Mouse (Mus musculus): ENCODE measurements around the gene Gm26620.

The Gm26620 gene

DNA sequence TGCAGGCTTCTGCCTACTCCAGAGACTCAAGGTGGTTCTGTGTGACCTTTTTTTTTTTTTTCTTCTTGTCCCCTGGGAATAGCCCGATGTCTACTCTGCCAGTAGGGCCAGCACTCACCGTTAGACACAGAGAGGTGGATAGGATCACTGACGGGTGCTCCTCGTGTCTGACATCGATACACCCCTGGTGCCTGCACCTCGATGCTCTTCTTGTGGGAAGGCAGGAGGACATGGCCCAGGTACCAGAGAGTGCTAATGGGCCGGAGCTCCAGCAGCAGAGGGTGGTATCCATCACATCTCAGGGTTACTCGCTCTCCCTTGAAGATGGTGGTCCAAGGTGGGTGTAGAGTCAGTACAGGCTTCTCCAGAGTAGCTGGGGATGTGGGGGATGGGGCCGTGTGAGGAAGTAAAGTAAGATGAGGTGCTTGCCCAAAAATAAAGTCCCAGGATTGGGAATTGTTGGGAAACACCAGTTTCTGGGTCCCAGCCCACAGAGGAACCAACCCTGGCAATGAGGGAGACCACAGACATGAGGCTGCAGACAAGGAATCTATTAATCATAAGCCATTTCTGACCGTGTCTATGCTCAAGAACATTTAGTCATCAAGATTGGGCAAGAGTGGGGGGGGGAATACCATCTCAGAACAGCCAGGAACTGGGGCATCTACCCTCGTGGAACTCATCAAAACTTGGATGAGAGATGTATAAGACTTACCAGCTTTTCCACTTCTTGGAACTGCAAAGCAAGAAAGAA lies 27.2 kb downstream of the Gm26620 start:
- no peak for DNase-seq (ENCODE audit: low read depth, low spot score)

DNA sequence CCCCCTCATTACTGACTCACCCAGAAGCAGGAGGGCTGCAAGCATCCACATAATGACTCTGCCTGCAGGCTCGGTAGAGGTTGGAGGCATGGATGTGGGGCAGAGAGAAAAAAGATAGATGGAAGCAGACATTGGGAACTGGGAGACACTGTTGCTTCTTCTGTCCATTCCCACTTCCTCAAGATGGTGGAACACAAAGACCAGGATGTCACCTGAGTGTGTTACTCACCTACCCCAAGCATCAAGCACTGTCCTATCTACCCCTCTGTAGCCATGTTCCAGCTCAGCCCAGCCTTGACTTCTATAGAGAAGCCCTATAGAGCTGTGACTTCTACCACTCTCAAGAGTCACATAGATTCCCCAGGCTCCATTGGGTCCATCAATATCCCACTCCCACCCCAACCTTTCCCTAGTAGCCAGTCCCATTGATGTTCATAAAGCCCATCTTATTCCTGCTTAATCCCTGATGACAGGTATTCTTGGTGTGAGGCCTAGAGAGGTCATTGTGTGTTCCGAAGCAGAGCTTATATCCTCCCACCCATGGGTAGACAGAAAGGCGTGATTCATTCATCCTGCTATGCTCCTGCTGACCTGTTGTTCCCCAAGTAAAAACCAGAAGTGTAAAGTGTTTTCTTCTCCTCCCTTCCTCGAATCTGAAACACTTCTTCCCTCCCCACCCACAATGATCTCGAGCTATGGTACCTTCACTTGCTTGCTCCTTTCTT lies 28.2 kb downstream of the Gm26620 start, which contains the start of gene Fcrlb:
Gene Fcrlb (minus strand): TSS at position 51 of the 725 bp plus-strand sequence.
- DNase-seq (ENCODE audit: low read depth, low spot score): no peak

DNA sequence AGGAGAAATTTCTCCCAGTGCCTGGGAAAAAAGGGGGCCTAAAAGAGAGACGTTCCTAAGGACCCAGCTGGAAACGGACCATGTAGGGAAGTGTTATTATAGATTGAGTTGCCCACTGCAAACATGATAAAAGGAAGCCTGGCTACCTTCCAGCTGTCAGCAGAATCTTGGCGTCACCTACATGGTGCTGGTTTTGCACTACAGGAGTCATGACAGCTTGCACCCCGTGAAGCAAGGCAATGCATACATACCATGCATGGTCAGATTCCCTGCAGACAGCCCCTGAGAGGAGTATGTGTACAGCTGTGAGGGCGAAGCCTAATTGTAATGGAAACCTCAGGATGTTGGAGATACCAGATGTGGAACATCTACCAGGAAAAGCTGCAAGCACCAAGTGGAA lies 30.8 kb downstream of the Gm26620 start:
- DNase-seq (ENCODE audit: low read depth, low spot score): no peak

DNA sequence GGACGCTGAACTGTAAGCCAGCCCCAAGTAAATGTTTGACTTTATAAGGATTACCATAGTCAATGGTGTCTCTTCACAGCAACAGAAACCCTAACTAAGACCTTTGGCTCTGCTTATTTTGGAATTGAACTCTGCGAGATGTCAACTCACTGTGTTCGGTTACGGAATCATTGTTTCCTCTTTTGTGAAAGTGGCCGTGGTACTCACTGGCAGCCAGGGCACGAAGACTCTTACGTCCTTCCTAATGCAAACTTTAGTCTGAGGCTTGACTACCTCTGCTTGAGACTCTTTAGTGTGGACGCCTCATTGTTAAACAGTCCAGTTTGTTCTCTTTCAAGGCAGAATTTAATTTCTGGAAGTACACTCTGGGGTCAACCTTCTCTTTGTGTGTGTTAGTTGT lies 34.4 kb downstream of the Gm26620 start:
- DNase-seq (ENCODE audit: low read depth, low spot score): no peak

- no peak for DNase-seq (ENCODE audit: low read depth, low spot score)
Measured at GRCm38 (mm10) chr1:170924485-170924884, 39.6 kb downstream of the Gm26620 start.

GRCm38 (mm10) chr1:170926941-170927340 lies 42.1 kb downstream of the Gm26620 start:
- DNase-seq (ENCODE audit: low read depth, low spot score): no peak

- DNase-seq (ENCODE audit: low read depth, low spot score): no peak
Measured at GRCm38 (mm10) chr1:170927378-170927777, 42.5 kb downstream of the Gm26620 start, which contains the start of gene Fcrla. Gene Fcrla (minus strand): TSS chr1:170927583.

DNA sequence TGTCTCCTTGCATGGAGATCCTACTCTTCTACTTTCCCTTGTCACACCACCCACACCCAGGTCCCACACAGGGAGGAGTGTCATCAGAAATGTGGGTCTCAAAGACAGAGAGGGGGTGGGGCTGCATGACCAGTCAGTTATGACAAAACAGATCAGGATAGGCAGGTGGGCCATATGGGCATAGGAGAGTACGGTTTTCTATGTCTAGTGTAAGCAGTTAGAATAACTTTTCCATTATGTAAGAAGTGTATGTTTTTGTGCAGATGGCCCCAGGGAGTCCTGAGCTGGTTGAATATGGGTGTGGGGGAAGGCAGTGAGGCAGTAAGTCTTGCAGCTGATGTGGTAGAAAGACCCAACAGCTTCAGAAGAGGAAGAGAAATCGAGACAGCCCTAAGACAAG lies 43.6 kb downstream of the Gm26620 start:
- DNase-seq (ENCODE audit: low read depth, low spot score): no peak

DNA sequence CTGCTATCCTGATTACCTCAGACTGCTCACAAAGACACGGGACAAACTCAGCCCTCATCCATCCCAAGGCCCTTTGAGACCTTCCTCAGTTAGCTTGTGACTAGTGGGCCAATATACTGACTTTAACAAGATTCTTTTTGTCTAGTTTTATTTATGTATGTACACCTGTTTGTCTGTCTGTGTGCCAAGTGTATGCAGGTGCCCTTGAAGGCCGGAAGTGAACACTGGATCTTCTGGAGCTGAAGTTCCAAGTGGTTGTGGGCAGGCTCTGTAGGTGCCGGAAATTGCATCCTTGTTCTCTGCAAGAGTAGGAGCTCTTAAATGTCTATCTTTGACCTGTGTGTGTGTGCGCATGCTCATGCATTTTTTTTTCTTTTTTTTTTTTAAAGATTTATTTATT lies 44.4 kb downstream of the Gm26620 start:
- no peak for DNase-seq (ENCODE audit: low read depth, low spot score)

DNA sequence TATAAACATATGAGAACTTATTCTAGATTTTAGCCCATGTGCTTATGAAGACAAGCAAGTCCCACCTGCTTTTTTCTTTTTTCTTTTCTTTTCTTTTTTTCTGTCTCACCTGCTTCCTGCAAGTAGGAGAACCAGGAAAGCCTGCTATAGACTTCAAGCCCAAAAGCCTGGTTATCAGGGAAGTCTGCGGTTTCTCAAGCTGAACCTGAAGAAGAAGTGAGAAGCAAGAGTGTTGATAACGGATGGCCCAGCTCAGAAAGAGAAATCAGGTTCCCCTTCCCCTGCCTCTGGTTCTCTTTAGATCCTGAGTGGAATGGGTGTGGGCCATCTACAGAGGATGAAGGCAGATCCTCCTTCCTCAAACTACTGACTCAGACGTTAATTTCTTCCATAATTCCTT lies 47.2 kb downstream of the Gm26620 start:
- DNase-seq (ENCODE audit: low read depth, low spot score): no peak

GRCm38 (mm10) chr1:170933386-170933920 lies 48.6 kb downstream of the Gm26620 start:
- no peak for DNase-seq (ENCODE audit: low read depth, low spot score)

DNA sequence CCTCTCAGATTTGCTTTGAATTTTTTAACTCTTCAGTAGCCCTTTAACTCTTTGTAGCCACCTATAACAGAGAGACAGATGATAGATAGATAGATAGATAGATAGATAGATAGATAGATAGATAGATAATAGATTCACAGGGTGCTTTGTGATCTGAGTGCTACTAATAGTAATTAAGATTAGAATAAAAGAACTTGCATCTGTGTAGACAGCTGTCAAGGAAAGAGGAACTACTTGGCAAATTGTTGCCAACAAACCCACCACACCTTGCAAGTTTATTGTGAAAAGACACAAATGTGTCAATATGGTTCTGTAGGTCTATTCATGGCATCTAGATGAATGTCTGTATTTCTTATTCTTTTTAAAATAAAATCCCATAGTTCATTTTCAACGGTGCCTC lies 49.1 kb downstream of the Gm26620 start:
- DNase-seq (ENCODE audit: low read depth, low spot score): no peak

DNA sequence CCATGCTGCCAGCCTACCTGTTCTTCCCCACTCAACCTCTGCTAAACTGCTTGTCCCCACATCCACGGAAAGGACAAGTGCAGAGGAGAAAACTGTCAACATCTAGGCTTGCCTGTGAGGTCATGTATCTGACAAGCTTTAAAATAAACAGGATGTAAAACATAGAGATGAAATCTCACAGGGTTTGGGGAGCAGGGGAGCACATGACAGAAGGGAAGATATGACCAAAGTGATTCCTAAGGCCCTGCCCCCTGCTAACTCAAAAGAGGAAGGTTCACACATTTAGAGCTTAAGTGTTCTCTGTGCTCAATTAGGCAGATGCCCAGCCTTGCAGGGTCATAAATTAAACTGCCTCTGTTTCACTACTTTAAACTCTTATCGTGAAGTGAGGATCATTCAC lies 49.5 kb downstream of the Gm26620 start:
- no peak for DNase-seq (ENCODE audit: low read depth, low spot score)
